Mouse (Mus musculus) frontal cortex, postnatal 10 days (tissue): ENCODE measurements around the gene Pigq.

Source experiments
- DNase-seq, 2 experiments: peaks; one replicate each; pipeline ENCODE4 v3.0.0; 2022; ENCODE audit warnings: low spot score in 2 of 2, mixed read lengths in 1 of 2

The Pigq gene

DNA sequence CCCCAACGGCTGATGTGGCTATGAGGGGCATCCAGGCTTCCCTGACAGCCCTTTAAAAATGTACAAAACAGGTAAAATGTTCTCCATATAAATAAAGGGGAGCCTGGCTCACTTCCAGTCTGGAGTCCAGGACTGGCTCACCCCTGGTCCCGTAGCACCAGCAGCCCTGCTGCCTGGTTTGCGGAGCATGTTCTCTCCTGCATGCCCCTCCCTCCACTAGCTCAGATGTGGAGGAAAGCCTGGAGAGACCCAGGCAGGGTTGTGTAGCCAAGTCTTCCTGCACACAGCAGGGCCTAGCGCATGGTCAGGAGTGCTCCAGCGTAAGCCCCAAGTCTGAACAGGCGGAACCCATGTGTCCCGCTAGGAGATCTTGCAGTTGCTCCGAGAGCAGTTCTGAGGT is 61.5 kb downstream of the Pigq start:
- no peak for DNase-seq

- DNase-seq = no peak
These were observed 62.4 kb downstream of the Pigq start for GRCm38 (mm10) chr17:25882306-25882705.

- DNase-seq = no peak
These were observed 63.0 kb downstream of the Pigq start for GRCm38 (mm10) chr17:25881691-25882090.

- DNase-seq = no peak
These were observed 63.7 kb downstream of the Pigq start for GRCm38 (mm10) chr17:25880913-25881641.

DNA sequence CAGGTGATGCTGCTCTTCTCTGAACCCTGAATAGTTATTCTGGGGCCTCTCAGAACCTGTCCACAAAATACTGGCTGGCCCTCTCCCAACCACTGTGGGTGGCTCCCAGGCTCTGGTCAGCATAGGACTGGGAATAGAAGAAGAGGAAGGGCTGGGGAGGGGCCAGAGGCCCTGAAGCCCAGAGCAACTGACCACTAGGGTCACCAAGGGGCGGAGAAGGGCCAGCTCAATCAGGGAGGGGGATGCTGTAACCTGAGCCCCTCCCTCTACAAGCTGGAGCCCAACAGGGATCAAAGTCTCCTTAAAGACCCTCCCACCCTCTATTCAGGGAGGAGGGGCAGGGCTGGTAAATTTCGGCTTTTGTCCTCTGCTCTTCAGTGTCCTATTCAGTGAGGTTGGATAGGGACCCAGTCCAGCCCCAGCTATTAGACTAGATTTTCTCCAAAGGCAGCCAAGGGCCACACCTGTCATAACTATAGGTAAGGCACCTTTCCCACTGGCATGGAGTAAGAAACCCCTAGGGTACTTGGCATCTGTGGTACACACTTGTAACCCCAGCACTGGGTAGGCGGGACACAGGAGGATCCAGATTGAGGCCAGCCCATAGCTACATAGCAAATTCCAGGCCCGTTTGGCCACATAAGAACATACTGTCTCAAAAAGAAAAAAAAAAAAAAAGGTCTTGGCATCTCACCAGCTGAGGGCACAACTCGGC is 64.4 kb downstream of the Pigq start, which contains the start of gene Wfikkn1:
TSS of gene Wfikkn1 (minus strand) at position 663 of the 715 bp plus-strand sequence.
- no peak for DNase-seq

GRCm38 (mm10) chr17:25879750-25880149 is 65.0 kb downstream of the Pigq start:
- DNase-seq = no peak

GRCm38 (mm10) chr17:25879261-25879660 is 65.5 kb downstream of the Pigq start:
- no peak for DNase-seq

GRCm38 (mm10) chr17:25878611-25879180 is 66.0 kb downstream of the Pigq start:
- no peak for DNase-seq

DNA sequence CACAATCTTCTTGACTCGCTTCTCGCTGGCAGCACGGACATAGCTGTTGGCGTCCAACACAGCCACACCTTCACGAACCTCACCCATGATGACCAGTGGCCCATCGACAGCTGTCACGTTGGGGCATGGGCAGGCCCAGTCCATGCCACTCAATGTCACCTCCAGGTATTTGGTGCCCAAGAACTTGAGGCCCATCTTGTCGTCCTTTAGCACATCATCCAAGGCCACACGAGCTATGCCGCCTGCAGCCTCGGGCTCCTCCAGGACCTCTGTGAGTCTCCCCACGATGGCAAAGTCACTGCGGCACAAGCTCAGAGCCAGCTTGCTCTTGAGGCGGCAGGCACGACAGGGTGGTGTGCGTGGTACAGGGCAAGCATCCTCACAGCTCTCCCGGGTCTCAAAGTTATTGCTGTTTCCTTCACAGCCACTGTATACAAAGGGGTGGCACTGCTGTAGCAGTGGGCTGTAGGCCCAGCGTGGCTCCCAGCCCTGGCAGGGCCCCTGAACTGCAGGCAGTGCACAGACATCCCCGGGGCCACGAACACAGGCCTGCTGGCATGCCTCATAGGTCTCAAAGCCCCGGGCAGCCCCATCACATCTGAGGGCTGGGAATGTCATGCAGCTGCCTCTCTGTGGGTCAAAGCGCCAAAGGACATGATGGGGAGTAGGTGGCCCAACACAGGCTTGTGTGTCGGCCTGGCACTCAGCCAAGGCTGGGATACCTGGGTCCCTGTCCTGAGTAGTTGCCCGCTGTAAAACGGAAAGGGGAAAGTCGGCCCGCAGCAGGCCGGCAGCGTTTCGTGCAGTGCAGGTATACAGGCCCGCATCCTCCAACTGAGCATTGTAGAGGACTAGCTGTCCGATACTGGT is 66.8 kb downstream of the Pigq start:
- DNase-seq = no peak

- DNase-seq = no peak
These were observed 67.7 kb downstream of the Pigq start for GRCm38 (mm10) chr17:25877025-25877424.
